Mouse (Mus musculus): ENCODE results near the gene Nadk2.
A peak's percentile ranks its signal among the peaks of the same experiment; 100 is the strongest.

The Nadk2 gene

GRCm38 (mm10) chr15:9130772-9131498 lies 59.9 kb downstream of the Nadk2 start:
- Histone ChIP-seq H3K4me3 (replicated peaks; ENCODE audit: low read length) (no peak overlapping the region), H3K9me3 (ENCODE audit: low read length) (no peaks in the 10 kb centered on the region), H3K36me3 (ENCODE audit: insufficient read depth, low read length) (peaks cover 89% of the 10 kb centered on the region), H3K27me3 (ENCODE audit: insufficient read depth, low read length) (no peaks in the 10 kb centered on the region), H3K4me1 (replicated peaks; ENCODE audit: low read depth, low read length) (peaks cover 88% of the 10 kb centered on the region)
- no peak for TF ChIP-seq NANOG (IDR thresholded peaks at IDR 0.05; ENCODE audit: borderline replicate concordance, low read length)
- TF ChIP-seq CTCF (conservative IDR thresholded peaks at IDR 0.05; ENCODE audit: low read length), result no peak
- no peak for TF ChIP-seq POU5F1 (IDR thresholded peaks at IDR 0.05; ENCODE audit: borderline replicate concordance, low read length)

- H3K4me3 ChIP-seq (replicated peaks; ENCODE audit: low read length), result no peak overlapping the region
- H3K36me3 ChIP-seq (ENCODE audit: insufficient read depth, low read length), result peaks cover 89% of the 10 kb centered on the region
- TF ChIP-seq CTCF (conservative IDR thresholded peaks at IDR 0.05; ENCODE audit: low read length), result no peak
- peaks cover 92% of the 10 kb centered on the region for H3K4me1 ChIP-seq (replicated peaks; ENCODE audit: low read depth, low read length)
- H3K27me3 ChIP-seq (ENCODE audit: insufficient read depth, low read length), result no peaks in the 10 kb centered on the region
- no peaks in the 10 kb centered on the region for H3K9me3 ChIP-seq (ENCODE audit: low read length)
Observed at GRCm38 (mm10) chr15:9131499-9131888, 60.4 kb downstream of the Nadk2 start.

GRCm38 (mm10) chr15:9132693-9133443 lies 61.8 kb downstream of the Nadk2 start:
- no peaks in the 10 kb centered on the region for H3K9me3 ChIP-seq (ENCODE audit: low read length)
- TF ChIP-seq NANOG (IDR thresholded peaks at IDR 0.05; ENCODE audit: borderline replicate concordance, low read length) (no peak), CTCF (conservative IDR thresholded peaks at IDR 0.05; ENCODE audit: low read length) (no peak), POU5F1 (IDR thresholded peaks at IDR 0.05; ENCODE audit: borderline replicate concordance, low read length) (no peak)
- peaks cover 89% of the 10 kb centered on the region for H3K36me3 ChIP-seq (ENCODE audit: insufficient read depth, low read length)

GRCm38 (mm10) chr15:9134891-9135507 lies 63.9 kb downstream of the Nadk2 start:
- Histone ChIP-seq H3K27me3 (ENCODE audit: insufficient read depth, low read length) (no peaks in the 10 kb centered on the region), H3K36me3 (ENCODE audit: insufficient read depth, low read length) (peaks cover 87% of the 10 kb centered on the region), H3K4me3 (replicated peaks; ENCODE audit: low read length) (peak overlapping the region; percentile 27), H3K9me3 (ENCODE audit: low read length) (no peaks in the 10 kb centered on the region), H3K4me1 (replicated peaks; ENCODE audit: low read depth, low read length) (peaks cover 94% of the 10 kb centered on the region)
- no peak for TF ChIP-seq CTCF (conservative IDR thresholded peaks at IDR 0.05; ENCODE audit: low read length)
- peak; percentile 98 for TF ChIP-seq NANOG (IDR thresholded peaks at IDR 0.05; ENCODE audit: borderline replicate concordance, low read length)
- peak; percentile 39; the same call in 1 of the 2 replicates for TF ChIP-seq POU5F1 (IDR thresholded peaks at IDR 0.05; ENCODE audit: borderline replicate concordance, low read length)

More at GRCm38 (mm10) chr15:9132693-9133443, 61.8 kb downstream of the Nadk2 start:
- no peaks in the 10 kb centered on the region for H3K27me3 ChIP-seq (ENCODE audit: insufficient read depth, low read length)
- peaks cover 95% of the 10 kb centered on the region for H3K4me1 ChIP-seq (replicated peaks; ENCODE audit: low read depth, low read length)
- 0 out of 2 replicates have a peak overlapping the region, but pooled peaks have one; percentile 17 for H3K4me3 ChIP-seq (replicated peaks; ENCODE audit: low read length)

- peaks cover 69% of the 10 kb centered on the region for H3K4me1 ChIP-seq (replicated peaks; ENCODE audit: low read depth, low read length)
- H3K36me3 ChIP-seq (ENCODE audit: insufficient read depth, low read length), result peaks cover 53% of the 10 kb centered on the region
- no peaks in the 10 kb centered on the region for H3K27me3 ChIP-seq (ENCODE audit: insufficient read depth, low read length)
- no peaks in the 10 kb centered on the region for H3K9me3 ChIP-seq (ENCODE audit: low read length)
- no peak for TF ChIP-seq NANOG (IDR thresholded peaks at IDR 0.05; ENCODE audit: borderline replicate concordance, low read length)
- TF ChIP-seq CTCF (conservative IDR thresholded peaks at IDR 0.05; ENCODE audit: low read length), result no peak
- TF ChIP-seq POU5F1 (IDR thresholded peaks at IDR 0.05; ENCODE audit: borderline replicate concordance, low read length), result no peak
- H3K4me3 ChIP-seq (replicated peaks; ENCODE audit: low read length), result peak overlapping the region; percentile 96
Observed at GRCm38 (mm10) chr15:9139447-9139846, 68.4 kb downstream of the Nadk2 start.

- Histone ChIP-seq H3K27me3 (ENCODE audit: insufficient read depth, low read length) (no peaks in the 10 kb centered on the region), H3K4me3 (replicated peaks; ENCODE audit: low read length) (peak within 1 kb of the TSS; percentile 96), H3K9me3 (ENCODE audit: low read length) (no peaks in the 10 kb centered on the region), H3K4me1 (replicated peaks; ENCODE audit: low read depth, low read length) (peaks cover 61% of the 10 kb centered on the region), H3K36me3 (ENCODE audit: insufficient read depth, low read length) (peaks cover 53% of the 10 kb centered on the region)
- TF ChIP-seq CTCF (conservative IDR thresholded peaks at IDR 0.05; ENCODE audit: low read length), result no peak
- TF ChIP-seq NANOG (IDR thresholded peaks at IDR 0.05; ENCODE audit: borderline replicate concordance, low read length), result no peak
- TF ChIP-seq POU5F1 (IDR thresholded peaks at IDR 0.05; ENCODE audit: borderline replicate concordance, low read length), result no peak
Observed at GRCm38 (mm10) chr15:9140252-9140680, 69.2 kb downstream of the Nadk2 start, which contains the start of gene Lmbrd2. TSS of gene Lmbrd2 (plus strand) at chr15:9140550.

- Histone ChIP-seq H3K27me3 (ENCODE audit: insufficient read depth, low read length) (no peaks in the 10 kb centered on the region), H3K36me3 (ENCODE audit: insufficient read depth, low read length) (peaks cover 52% of the 10 kb centered on the region), H3K4me1 (replicated peaks; ENCODE audit: low read depth, low read length) (peaks cover 57% of the 10 kb centered on the region), H3K9me3 (ENCODE audit: low read length) (no peaks in the 10 kb centered on the region), H3K4me3 (replicated peaks; ENCODE audit: low read length) (peak overlapping the region; percentile 96)
- no peak for TF ChIP-seq NANOG (IDR thresholded peaks at IDR 0.05; ENCODE audit: borderline replicate concordance, low read length)
- no peak for TF ChIP-seq CTCF (conservative IDR thresholded peaks at IDR 0.05; ENCODE audit: low read length)
- no peak for TF ChIP-seq POU5F1 (IDR thresholded peaks at IDR 0.05; ENCODE audit: borderline replicate concordance, low read length)
Observed at GRCm38 (mm10) chr15:9140684-9141171, 69.7 kb downstream of the Nadk2 start.

- no peak for TF ChIP-seq CTCF (conservative IDR thresholded peaks at IDR 0.05; ENCODE audit: low read length)
- TF ChIP-seq POU5F1 (IDR thresholded peaks at IDR 0.05; ENCODE audit: borderline replicate concordance, low read length), result no peak
- no peak for TF ChIP-seq NANOG (IDR thresholded peaks at IDR 0.05; ENCODE audit: borderline replicate concordance, low read length)
- Histone ChIP-seq H3K27me3 (ENCODE audit: insufficient read depth, low read length) (no peaks in the 10 kb centered on the region), H3K4me1 (replicated peaks; ENCODE audit: low read depth, low read length) (no peaks in the 10 kb centered on the region), H3K36me3 (ENCODE audit: insufficient read depth, low read length) (peaks cover 77% of the 10 kb centered on the region), H3K4me3 (replicated peaks; ENCODE audit: low read length) (no peak within 1 kb of the TSS), H3K9me3 (ENCODE audit: low read length) (no peaks in the 10 kb centered on the region)
Observed at GRCm38 (mm10) chr15:9155325-9155724, 84.3 kb downstream of the Nadk2 start, which contains the start of gene Skp2. TSS of gene Skp2 (minus strand) at chr15:9155425.
